Mouse (Mus musculus): ENCODE results near the gene Gid8.

Gene Gid8

GRCm38 (mm10) chr2:180709923-180710272 lies at the start of gene Gid8, which contains the start of gene Dido1:
Gene Gid8 (plus strand): TSS chr2:180710117.
Gene Dido1 (minus strand): TSS chr2:180709999.
- DNase-seq (ENCODE audit: low spot score) = peak; percentile 98

GRCm38 (mm10) chr2:180660521-180660920 lies 49.4 kb upstream of the Gid8 start:
- no peak for DNase-seq (ENCODE audit: low spot score)

GRCm38 (mm10) chr2:180662008-180662407 lies 47.9 kb upstream of the Gid8 start:
- no peak for DNase-seq (ENCODE audit: low spot score)

GRCm38 (mm10) chr2:180676706-180677105 lies 33.2 kb upstream of the Gid8 start:
- DNase-seq (ENCODE audit: low spot score) = no peak

GRCm38 (mm10) chr2:180678609-180679140 lies 31.2 kb upstream of the Gid8 start:
- DNase-seq (ENCODE audit: low spot score) = no peak

GRCm38 (mm10) chr2:180681225-180681624 lies 28.7 kb upstream of the Gid8 start:
- DNase-seq (ENCODE audit: low spot score) = no peak

GRCm38 (mm10) chr2:180683524-180683923 lies 26.4 kb upstream of the Gid8 start:
- no peak for DNase-seq (ENCODE audit: low spot score)

- DNase-seq (ENCODE audit: low spot score) = no peak
Observed at GRCm38 (mm10) chr2:180684031-180684430, 25.9 kb upstream of the Gid8 start.

GRCm38 (mm10) chr2:180689841-180690240 lies 20.1 kb upstream of the Gid8 start:
- no peak for DNase-seq (ENCODE audit: low spot score)

- DNase-seq (ENCODE audit: low spot score) = no peak
Observed at GRCm38 (mm10) chr2:180692630-180693029, 17.3 kb upstream of the Gid8 start.

- DNase-seq (ENCODE audit: low spot score) = no peak
Observed at GRCm38 (mm10) chr2:180695176-180695575, 14.7 kb upstream of the Gid8 start.

GRCm38 (mm10) chr2:180700457-180700856 lies 9.5 kb upstream of the Gid8 start:
- DNase-seq (ENCODE audit: low spot score) = no peak

- peak; percentile 71 for DNase-seq (ENCODE audit: low spot score)
Observed at GRCm38 (mm10) chr2:180701053-180701766, 8.7 kb upstream of the Gid8 start.

GRCm38 (mm10) chr2:180701767-180702621 lies 7.9 kb upstream of the Gid8 start:
- peak; percentile 94 for DNase-seq (ENCODE audit: low spot score)

- DNase-seq (ENCODE audit: low spot score) = no peak
Observed at GRCm38 (mm10) chr2:180702701-180703149, 7.2 kb upstream of the Gid8 start.

- DNase-seq (ENCODE audit: low spot score) = no peak
Observed at GRCm38 (mm10) chr2:180703175-180703574, 6.7 kb upstream of the Gid8 start.

GRCm38 (mm10) chr2:180703645-180704359 lies 6.1 kb upstream of the Gid8 start:
- no peak for DNase-seq (ENCODE audit: low spot score)

- DNase-seq (ENCODE audit: low spot score) = no peak
Observed at GRCm38 (mm10) chr2:180704591-180704990, 5.3 kb upstream of the Gid8 start.

GRCm38 (mm10) chr2:180705066-180705465 lies 4.9 kb upstream of the Gid8 start:
- no peak for DNase-seq (ENCODE audit: low spot score)

GRCm38 (mm10) chr2:180705975-180706374 lies 3.9 kb upstream of the Gid8 start:
- DNase-seq (ENCODE audit: low spot score) = no peak

- no peak for DNase-seq (ENCODE audit: low spot score)
Observed at GRCm38 (mm10) chr2:180709023-180709922, 644 bp upstream of the Gid8 start.

Data from testis, postnatal 14 days (tissue).